Comparison of ENCODE assay signal across 9 mouse cellular contexts in genomic region chr6:89236892-89237646, GRCm38 (mm10).
DNase-seq lines count a peak whose midpoint lies in the region; ATAC-seq lines count a peak whose summit lies in the region.
"Had no signal": no experiment of that assay in that cellular context is flagged by ENCODE, and none has a peak within 500 bp of the region (broad histone marks: within the 10 kb centered on the region; RNA-seq: fewer than 3 reads in every experiment).

No protein-coding gene starts in this region.

- H3K4me3 ChIP-seq in forebrain, embryonic 15.5 days: no peak overlapping the region
- H3K4me3 ChIP-seq in midbrain, embryonic 15.5 days: no peak overlapping the region
- H3K4me3 ChIP-seq: lung, embryonic 15.5 days had no signal

- peaks cover 40% of the 10 kb centered on the region for H3K4me1 ChIP-seq in forebrain, embryonic 15.5 days
- peaks cover 61% of the 10 kb centered on the region for H3K4me1 ChIP-seq in midbrain, embryonic 15.5 days

- no peak for DNase-seq in frontal cortex, postnatal 25 days (ENCODE audit: low spot score in 2 of 2)
- DNase-seq in R1 (ENCODE audit: low read depth, low spot score): peak; percentile 35
- no peak for DNase-seq in lung, adult 18-20 months
- no peak for DNase-seq in thymus, postnatal 10 days (ENCODE audit: low spot score in 2 of 2)
- no peak for DNase-seq in kidney, adult 9 months

- H3K9ac ChIP-seq in forebrain, embryonic 15.5 days (replicated peaks): no peak overlapping the region
- H3K9ac ChIP-seq in midbrain, embryonic 15.5 days: no peak overlapping the region
- H3K9ac ChIP-seq: lung, embryonic 15.5 days had no signal

- 78% methylated on average over 10 of the region's 10 CpGs for WGBS in forebrain, embryonic 15.5 days
- WGBS in midbrain, embryonic 15.5 days: 63% methylated on average over 10 of the region's 10 CpGs

- peak; percentile 59 for ATAC-seq in frontal cortex, adult (ENCODE audit: low TSS enrichment)
- ATAC-seq in forebrain, embryonic 15.5 days (replicated peaks): peak; percentile 39
- ATAC-seq in midbrain, embryonic 15.5 days (replicated peaks): peak; percentile 70

- no peak overlapping the region for H3K4me2 ChIP-seq in forebrain, embryonic 15.5 days (replicated peaks)
- H3K4me2 ChIP-seq in midbrain, embryonic 15.5 days: no peak overlapping the region
- H3K4me2 ChIP-seq: lung, embryonic 15.5 days had no signal

- H3K36me3 ChIP-seq in forebrain, embryonic 15.5 days: no peaks in the 10 kb centered on the region
- H3K36me3 ChIP-seq in midbrain, embryonic 15.5 days (replicated peaks): no peaks in the 10 kb centered on the region
- H3K36me3 ChIP-seq: lung, embryonic 15.5 days had no signal

- no peaks in the 10 kb centered on the region for H3K9me3 ChIP-seq in forebrain, embryonic 15.5 days
- H3K9me3 ChIP-seq in midbrain, embryonic 15.5 days: no peaks in the 10 kb centered on the region
- H3K9me3 ChIP-seq: lung, embryonic 15.5 days had no signal

- H3K27me3 ChIP-seq in forebrain, embryonic 15.5 days: no peaks in the 10 kb centered on the region
- H3K27me3 ChIP-seq in midbrain, embryonic 15.5 days (replicated peaks): no peaks in the 10 kb centered on the region

- no peak overlapping the region for H3K27ac ChIP-seq in forebrain, embryonic 15.5 days (replicated peaks)
- peak overlapping the region; percentile 78 for H3K27ac ChIP-seq in midbrain, embryonic 15.5 days
- H3K27ac ChIP-seq: lung, embryonic 15.5 days had no signal
